Mouse (Mus musculus): ENCODE measurements around the gene Olfr611. TPM values are rescaled to one million over a fixed set of nuclear protein-coding genes. Genes with fewer than 3 reads are reported as not detected.

The Olfr611 gene
- not detected for polyA plus RNA-seq (2015; fragmentation: Illumina TruSeq; extraction: RNeasy Lipid Tissue Mini Kit (QIAGEN cat#74804); ENCODE audit: insufficient read depth, low read depth, low replicate concordance)

GRCm38 (mm10) chr7:103520746-103521145 is at the start of gene Olfr611:
Gene Olfr611, minus strand, starts transcription at chr7:103520846.

GRCm38 (mm10) chr7:103569043-103569442 is 48.4 kb upstream of the Olfr611 start, which contains the start of gene Olfr616:
Gene Olfr616, minus strand, starts transcription at chr7:103569143.

GRCm38 (mm10) chr7:103555779-103556178 is 35.1 kb upstream of the Olfr611 start, which contains the start of gene Olfr615:
Gene Olfr615, plus strand, starts transcription at chr7:103556079.

GRCm38 (mm10) chr7:103547774-103548173 is 27.1 kb upstream of the Olfr611 start, which contains the start of gene Olfr613:
Gene Olfr613, plus strand, starts transcription at chr7:103548074.

GRCm38 (mm10) chr7:103542617-103543016 is 22.0 kb upstream of the Olfr611 start, which contains the start of gene Olfr612:
Gene Olfr612, minus strand, starts transcription at chr7:103542717.

GRCm38 (mm10) chr7:103512022-103512421 is 8.6 kb downstream of the Olfr611 start, which contains the start of gene Olfr610:
Gene Olfr610, minus strand, starts transcription at chr7:103512122.

GRCm38 (mm10) chr7:103497962-103498361 is 22.7 kb downstream of the Olfr611 start, which contains the start of gene Olfr609:
Gene Olfr609, minus strand, starts transcription at chr7:103498062.

GRCm38 (mm10) chr7:103469577-103469976 is 51.1 kb downstream of the Olfr611 start, which contains the start of gene Olfr608:
Gene Olfr608, plus strand, starts transcription at chr7:103469877.

Other genes starting within 250 kb of the Olfr611 start
- gene Olfr596, start 215.2 kb downstream of the Olfr611 start, polyA plus RNA-seq (2015; fragmentation: Illumina TruSeq; extraction: RNeasy Lipid Tissue Mini Kit (QIAGEN cat#74804); ENCODE audit: insufficient read depth, low read depth, low replicate concordance): not detected
- not detected for gene Olfr597, start 204.5 kb downstream of the Olfr611 start, polyA plus RNA-seq (2015; fragmentation: Illumina TruSeq; extraction: RNeasy Lipid Tissue Mini Kit (QIAGEN cat#74804); ENCODE audit: insufficient read depth, low read depth, low replicate concordance)
- gene Olfr598, start 197.3 kb downstream of the Olfr611 start, polyA plus RNA-seq (2015; fragmentation: Illumina TruSeq; extraction: RNeasy Lipid Tissue Mini Kit (QIAGEN cat#74804); ENCODE audit: insufficient read depth, low read depth, low replicate concordance): not detected
- not detected for gene Olfr599, start 184.9 kb downstream of the Olfr611 start, polyA plus RNA-seq (2015; fragmentation: Illumina TruSeq; extraction: RNeasy Lipid Tissue Mini Kit (QIAGEN cat#74804); ENCODE audit: insufficient read depth, low read depth, low replicate concordance)
- gene Olfr600, start 171.2 kb downstream of the Olfr611 start, polyA plus RNA-seq (2015; fragmentation: Illumina TruSeq; extraction: RNeasy Lipid Tissue Mini Kit (QIAGEN cat#74804); ENCODE audit: insufficient read depth, low read depth, low replicate concordance): not detected
- not detected for gene Olfr601, start 158.2 kb downstream of the Olfr611 start, polyA plus RNA-seq (2015; fragmentation: Illumina TruSeq; extraction: RNeasy Lipid Tissue Mini Kit (QIAGEN cat#74804); ENCODE audit: insufficient read depth, low read depth, low replicate concordance)
- not detected for gene Olfr603, start 134.7 kb downstream of the Olfr611 start, polyA plus RNA-seq (2015; fragmentation: Illumina TruSeq; extraction: RNeasy Lipid Tissue Mini Kit (QIAGEN cat#74804); ENCODE audit: insufficient read depth, low read depth, low replicate concordance)
- gene Usp17lc, start 105.8 kb downstream of the Olfr611 start, polyA plus RNA-seq (2015; fragmentation: Illumina TruSeq; extraction: RNeasy Lipid Tissue Mini Kit (QIAGEN cat#74804); ENCODE audit: insufficient read depth, low read depth, low replicate concordance): not detected
- gene Olfr605, start 75.4 kb downstream of the Olfr611 start, polyA plus RNA-seq (2015; fragmentation: Illumina TruSeq; extraction: RNeasy Lipid Tissue Mini Kit (QIAGEN cat#74804); ENCODE audit: insufficient read depth, low read depth, low replicate concordance): not detected
- not detected for gene Olfr606, start 71.8 kb downstream of the Olfr611 start, polyA plus RNA-seq (2015; fragmentation: Illumina TruSeq; extraction: RNeasy Lipid Tissue Mini Kit (QIAGEN cat#74804); ENCODE audit: insufficient read depth, low read depth, low replicate concordance)
- gene Olfr607, start 56.7 kb downstream of the Olfr611 start, polyA plus RNA-seq (2015; fragmentation: Illumina TruSeq; extraction: RNeasy Lipid Tissue Mini Kit (QIAGEN cat#74804); ENCODE audit: insufficient read depth, low read depth, low replicate concordance): not detected
- not detected for gene Olfr608, start 51.0 kb downstream of the Olfr611 start, polyA plus RNA-seq (2015; fragmentation: Illumina TruSeq; extraction: RNeasy Lipid Tissue Mini Kit (QIAGEN cat#74804); ENCODE audit: insufficient read depth, low read depth, low replicate concordance)
- not detected for gene Olfr609, start 22.8 kb downstream of the Olfr611 start, polyA plus RNA-seq (2015; fragmentation: Illumina TruSeq; extraction: RNeasy Lipid Tissue Mini Kit (QIAGEN cat#74804); ENCODE audit: insufficient read depth, low read depth, low replicate concordance)
- gene Olfr610, start 8.7 kb downstream of the Olfr611 start, polyA plus RNA-seq (2015; fragmentation: Illumina TruSeq; extraction: RNeasy Lipid Tissue Mini Kit (QIAGEN cat#74804); ENCODE audit: insufficient read depth, low read depth, low replicate concordance): not detected
- not detected for gene Olfr612, start 21.9 kb upstream of the Olfr611 start, polyA plus RNA-seq (2015; fragmentation: Illumina TruSeq; extraction: RNeasy Lipid Tissue Mini Kit (QIAGEN cat#74804); ENCODE audit: insufficient read depth, low read depth, low replicate concordance)
- not detected for gene Olfr613, start 27.2 kb upstream of the Olfr611 start, polyA plus RNA-seq (2015; fragmentation: Illumina TruSeq; extraction: RNeasy Lipid Tissue Mini Kit (QIAGEN cat#74804); ENCODE audit: insufficient read depth, low read depth, low replicate concordance)
- not detected for gene Olfr615, start 35.2 kb upstream of the Olfr611 start, polyA plus RNA-seq (2015; fragmentation: Illumina TruSeq; extraction: RNeasy Lipid Tissue Mini Kit (QIAGEN cat#74804); ENCODE audit: insufficient read depth, low read depth, low replicate concordance)
- not detected for gene Olfr616, start 48.3 kb upstream of the Olfr611 start, polyA plus RNA-seq (2015; fragmentation: Illumina TruSeq; extraction: RNeasy Lipid Tissue Mini Kit (QIAGEN cat#74804); ENCODE audit: insufficient read depth, low read depth, low replicate concordance)
- gene Olfr617, start 52.2 kb upstream of the Olfr611 start, polyA plus RNA-seq (2015; fragmentation: Illumina TruSeq; extraction: RNeasy Lipid Tissue Mini Kit (QIAGEN cat#74804); ENCODE audit: insufficient read depth, low read depth, low replicate concordance): not detected
- not detected for gene Olfr618, start 69.3 kb upstream of the Olfr611 start, polyA plus RNA-seq (2015; fragmentation: Illumina TruSeq; extraction: RNeasy Lipid Tissue Mini Kit (QIAGEN cat#74804); ENCODE audit: insufficient read depth, low read depth, low replicate concordance)
- not detected for gene Olfr619, start 79.7 kb upstream of the Olfr611 start, polyA plus RNA-seq (2015; fragmentation: Illumina TruSeq; extraction: RNeasy Lipid Tissue Mini Kit (QIAGEN cat#74804); ENCODE audit: insufficient read depth, low read depth, low replicate concordance)
- not detected for gene Olfr620, start 91.7 kb upstream of the Olfr611 start, polyA plus RNA-seq (2015; fragmentation: Illumina TruSeq; extraction: RNeasy Lipid Tissue Mini Kit (QIAGEN cat#74804); ENCODE audit: insufficient read depth, low read depth, low replicate concordance)
- not detected for gene Olfr622, start 121.9 kb upstream of the Olfr611 start, polyA plus RNA-seq (2015; fragmentation: Illumina TruSeq; extraction: RNeasy Lipid Tissue Mini Kit (QIAGEN cat#74804); ENCODE audit: insufficient read depth, low read depth, low replicate concordance)
- not detected for gene Olfr623, start 142.9 kb upstream of the Olfr611 start, polyA plus RNA-seq (2015; fragmentation: Illumina TruSeq; extraction: RNeasy Lipid Tissue Mini Kit (QIAGEN cat#74804); ENCODE audit: insufficient read depth, low read depth, low replicate concordance)
- not detected for gene Olfr624, start 150.3 kb upstream of the Olfr611 start, polyA plus RNA-seq (2015; fragmentation: Illumina TruSeq; extraction: RNeasy Lipid Tissue Mini Kit (QIAGEN cat#74804); ENCODE audit: insufficient read depth, low read depth, low replicate concordance)
- gene Olfr625-ps1, start 161.9 kb upstream of the Olfr611 start, polyA plus RNA-seq (2015; fragmentation: Illumina TruSeq; extraction: RNeasy Lipid Tissue Mini Kit (QIAGEN cat#74804); ENCODE audit: insufficient read depth, low read depth, low replicate concordance): not detected
- gene Olfr243, start 193.8 kb upstream of the Olfr611 start, polyA plus RNA-seq (2015; fragmentation: Illumina TruSeq; extraction: RNeasy Lipid Tissue Mini Kit (QIAGEN cat#74804); ENCODE audit: insufficient read depth, low read depth, low replicate concordance): not detected
- not detected for gene Olfr628, start 209.5 kb upstream of the Olfr611 start, polyA plus RNA-seq (2015; fragmentation: Illumina TruSeq; extraction: RNeasy Lipid Tissue Mini Kit (QIAGEN cat#74804); ENCODE audit: insufficient read depth, low read depth, low replicate concordance)
- gene Olfr629, start 224.1 kb upstream of the Olfr611 start, polyA plus RNA-seq (2015; fragmentation: Illumina TruSeq; extraction: RNeasy Lipid Tissue Mini Kit (QIAGEN cat#74804); ENCODE audit: insufficient read depth, low read depth, low replicate concordance): not detected
- gene Olfr630, start 236.5 kb upstream of the Olfr611 start, polyA plus RNA-seq (2015; fragmentation: Illumina TruSeq; extraction: RNeasy Lipid Tissue Mini Kit (QIAGEN cat#74804); ENCODE audit: insufficient read depth, low read depth, low replicate concordance): not detected